Mouse (Mus musculus): ENCODE measurements around the gene Hivep1.

The Hivep1 gene

DNA sequence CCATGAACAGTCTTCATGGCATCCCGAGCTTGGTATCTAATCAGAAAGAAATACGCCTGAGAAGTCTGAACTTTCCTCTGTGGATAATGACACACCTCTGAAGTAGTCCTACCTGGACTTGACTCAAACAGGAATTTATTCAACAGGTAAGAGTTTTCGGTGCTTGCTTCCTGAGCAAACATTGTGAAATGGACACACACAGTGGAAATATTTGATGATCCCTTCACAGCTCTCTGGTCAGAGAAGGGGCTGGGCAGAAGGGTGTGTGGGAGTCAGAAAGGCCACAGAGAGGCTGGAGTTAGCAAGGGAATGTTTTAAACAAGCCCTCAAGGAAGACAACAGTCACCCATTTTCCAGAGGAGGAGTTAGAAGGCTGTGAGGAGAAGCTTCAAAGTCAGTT is 186.7 kb downstream of the Hivep1 start:
- no peak for DNase-seq

GRCm38 (mm10) chr13:42242131-42242530 is 190.3 kb downstream of the Hivep1 start:
- DNase-seq = no peak

All from heart, adult 11 months (tissue).